Mouse (Mus musculus) MEL (cell line): Measurements from ENCODE around the gene Fundc1. TPM values are rescaled to one million over a fixed set of nuclear protein-coding genes. Genes with fewer than 3 reads are reported as not detected.
"Not testable (repeated sequence)": the region's sequence is repeated elsewhere in the genome, so short reads cannot be mapped to it uniquely, and the experiment has no call there.

Source experiments
- DNase-seq: peaks from one replicate; pipeline ENCODE4 v3.0.0; 2011; ENCODE audit warnings: low read depth, low spot score
- H3K27ac ChIP-seq: 2 replicates; pipeline ENCODE4 v1.5.1; 2012; ENCODE audit warnings: low read depth, mild to moderate bottlenecking, control low read depth, low read length, moderate library complexity; ENCODE audit not compliant: control insufficient read depth
- H3K27me3 ChIP-seq, 2 experiments: fragments of 150-350 bp in 1 of 2; sonication (generic) in 1 of 2; 2 replicates each; pipeline ENCODE4 v1.6.1; 2012; ENCODE audit warnings: low read length in 2 of 2, mild to moderate bottlenecking in 2 of 2, improper control_type of control experiment in 1 of 2, moderate library complexity in 1 of 2; ENCODE audit not compliant: insufficient read depth in 2 of 2, control insufficient read depth in 1 of 2
- H3K36me3 ChIP-seq, 2 experiments: 2 replicates each; pipeline ENCODE4 v1.6.1; 2012 to 2014; ENCODE audit warnings: low read length in 2 of 2, improper control_type of control experiment in 1 of 2, inconsistent platforms in 1 of 2, mild to moderate bottlenecking in 1 of 2; ENCODE audit not compliant: insufficient read depth in 2 of 2, control insufficient read depth in 1 of 2
- H3K4me1 ChIP-seq, 2 experiments: fragments of 150-350 bp in 1 of 2; sonication (generic) in 1 of 2; 2 replicates each; pipeline ENCODE4 v1.6.1; 2012; ENCODE audit warnings: low read length in 2 of 2, improper control_type of control experiment in 1 of 2, mild to moderate bottlenecking in 1 of 2; ENCODE audit not compliant: insufficient read depth in 2 of 2, control insufficient read depth in 1 of 2
- H3K4me3 ChIP-seq, 2 experiments: fragments of 150-350 bp in 1 of 2; sonication (generic) in 1 of 2; 2 replicates each; pipeline ENCODE4 v1.5.1; 2012; ENCODE audit warnings: low read depth in 2 of 2, low read length in 2 of 2, mild to moderate bottlenecking in 2 of 2, moderate library complexity in 2 of 2, control low read depth in 1 of 2, improper control_type of control experiment in 1 of 2; ENCODE audit not compliant: control insufficient read depth in 1 of 2, insufficient read depth in 1 of 2
- H3K79me2 ChIP-seq: 2 replicates; pipeline ENCODE4 v1.6.1; 2012; ENCODE audit warnings: mild to moderate bottlenecking, low read length, moderate library complexity; ENCODE audit not compliant: control insufficient read depth, poor library complexity, insufficient read depth
- H3K9ac ChIP-seq: 2 replicates; pipeline ENCODE4 v1.6.1; 2012; ENCODE audit warnings: low read depth, mild to moderate bottlenecking, control low read depth, low read length, moderate library complexity; ENCODE audit not compliant: control insufficient read depth, poor library complexity, severe bottlenecking
- H3K9me3 ChIP-seq: fragments of 150-350 bp; sonication (generic); replicated peaks from 2 replicates; pipeline ENCODE4 v1.6.1; 2012; ENCODE audit warnings: mild to moderate bottlenecking, low read length, improper control_type of control experiment, moderate library complexity; ENCODE audit not compliant: insufficient read depth
- CTCF ChIP-seq, 3 experiments: IDR thresholded peaks in 2 of 3; conservative IDR thresholded peaks in 1 of 3; 2 replicates each; pipeline ENCODE4 v1.5.1; 2011 to 2012; ENCODE audit warnings: low read length in 3 of 3, low read depth in 2 of 3, mild to moderate bottlenecking in 2 of 3, improper control_type of control experiment in 1 of 3, inconsistent platforms in 1 of 3, mixed read lengths in 1 of 3, moderate library complexity in 1 of 3; ENCODE audit not compliant: control insufficient read depth in 1 of 3, insufficient read depth in 1 of 3, poor library complexity in 1 of 3, severe bottlenecking in 1 of 3
- E2F4 ChIP-seq: IDR thresholded peaks from 2 replicates; pipeline ENCODE4 v1.6.1; 2011; ENCODE audit warnings: low read depth, low read length, improper control_type of control experiment, borderline replicate concordance
- GABPA ChIP-seq: IDR thresholded peaks from 2 replicates; pipeline ENCODE4 v1.6.1; 2012; ENCODE audit warnings: low read depth, mild to moderate bottlenecking, inconsistent platforms, low read length, improper control_type of control experiment, moderate library complexity
- HCFC1 ChIP-seq: IDR thresholded peaks from 2 replicates; pipeline ENCODE4 v1.6.1; 2012; ENCODE audit warnings: low read depth, mild to moderate bottlenecking, inconsistent platforms, low read length, improper control_type of control experiment, moderate library complexity
- MAZ ChIP-seq: IDR thresholded peaks from 2 replicates; pipeline ENCODE4 v1.6.1; 2012; ENCODE audit warnings: low read depth, mild to moderate bottlenecking, inconsistent platforms, low read length, improper control_type of control experiment
- MYC ChIP-seq: IDR thresholded peaks from 2 replicates; pipeline ENCODE4 v1.6.1; 2011; ENCODE audit warnings: low read depth, mild to moderate bottlenecking, low read length, improper control_type of control experiment, moderate library complexity
- NRF1 ChIP-seq: IDR thresholded peaks from 2 replicates; pipeline ENCODE4 v1.6.1; 2014; ENCODE audit warnings: low read depth, mild to moderate bottlenecking, inconsistent platforms, low read length, improper control_type of control experiment, moderate library complexity; ENCODE audit not compliant: poor library complexity, insufficient read depth, severe bottlenecking
- POLR2AphosphoS2 ChIP-seq: IDR thresholded peaks from 2 replicates; pipeline ENCODE4 v1.6.1; 2011; ENCODE audit warnings: low read length, improper control_type of control experiment
- POLR2AphosphoS5 ChIP-seq: IDR thresholded peaks from 2 replicates; pipeline ENCODE4 v1.6.1; 2012; ENCODE audit warnings: low read depth, borderline replicate concordance, mild to moderate bottlenecking, inconsistent platforms, low read length, moderate library complexity, mixed read lengths
- SMC3 ChIP-seq: IDR thresholded peaks from 2 replicates; pipeline ENCODE4 v1.6.1; 2011; ENCODE audit warnings: low read depth, low read length, improper control_type of control experiment
- TBP ChIP-seq: IDR thresholded peaks from 2 replicates; pipeline ENCODE4 v1.8.0; 2011; ENCODE audit warnings: low read depth, low read length, improper control_type of control experiment
- TCF12 ChIP-seq: IDR thresholded peaks from 2 replicates; pipeline ENCODE4 v1.6.1; 2014; ENCODE audit warnings: low read depth, mild to moderate bottlenecking, inconsistent platforms, low read length, improper control_type of control experiment, moderate library complexity
- UBTF ChIP-seq: IDR thresholded peaks from 2 replicates; pipeline ENCODE4 v1.6.1; 2012; ENCODE audit warnings: low read depth, mild to moderate bottlenecking, inconsistent platforms, low read length, improper control_type of control experiment, moderate library complexity, borderline replicate concordance; ENCODE audit not compliant: insufficient read depth
- ZC3H11A ChIP-seq: IDR thresholded peaks from 2 replicates; pipeline ENCODE4 v1.6.1; 2012; ENCODE audit warnings: low read depth, mild to moderate bottlenecking, inconsistent platforms, low read length, improper control_type of control experiment
- ZKSCAN1 ChIP-seq: IDR thresholded peaks from 2 replicates; pipeline ENCODE4 v1.6.1; 2012; ENCODE audit warnings: low read depth, mild to moderate bottlenecking, inconsistent platforms, low read length, improper control_type of control experiment, moderate library complexity
- ZNF384 ChIP-seq: IDR thresholded peaks from 2 replicates; pipeline ENCODE4 v1.6.1; 2012; ENCODE audit warnings: low read depth, mild to moderate bottlenecking, inconsistent platforms, low read length, improper control_type of control experiment
- polyA plus RNA-seq, 2 experiments: library from polyadenylated mRNA; stranded (reverse) in 1 of 2; unstranded in 1 of 2; fragments of >175 nt in 1 of 2; fragments of >200 nt in 1 of 2; gene quantifications; 2 replicates each; pipeline versions ENCODE4 v1.2.1 to v1.2.4; 2012; ENCODE audit warnings: low replicate concordance in 2 of 2, low read depth in 1 of 2; ENCODE audit not compliant: insufficient read length in 2 of 2, insufficient read depth in 1 of 2, missing spikeins in 1 of 2
- total RNA-seq: library from RNA; depleted of rRNA; stranded (reverse); fragments of 300-350 nt; gene quantifications from 2 replicates; pipeline ENCODE4 v1.2.3, GENCODE M21; 2012

Fundc1 gene
- total and polyA plus RNA-seq, 3 experiments, result 18.3 to 29.4 TPM; not detected in 1

DNA sequence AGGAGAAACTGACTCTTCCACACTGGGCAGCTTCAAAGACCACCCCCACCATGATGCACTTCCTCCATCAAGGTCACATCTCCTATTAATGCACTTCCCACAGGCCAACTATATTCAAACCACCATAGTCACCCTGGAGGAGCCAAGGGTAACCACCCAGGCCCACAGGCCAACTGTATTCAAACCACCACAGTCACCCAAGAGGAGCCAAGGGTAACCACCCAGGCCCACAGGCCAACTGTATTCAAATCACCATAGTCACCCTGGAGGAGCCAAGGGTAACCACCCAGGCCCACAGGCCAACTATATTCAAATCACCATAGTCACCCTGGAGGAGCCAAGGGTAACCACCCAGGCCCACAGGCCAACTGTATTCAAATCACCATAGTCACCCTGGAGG, 20.5 kb downstream of the Fundc1 start:
- H3K4me1 ChIP-seq, H3K36me3 ChIP-seq, H3K9me3 ChIP-seq, H3K27ac ChIP-seq, DNase-seq, H3K27me3 ChIP-seq, H3K4me3 ChIP-seq, H3K79me2 ChIP-seq, H3K9ac ChIP-seq: not testable (repeated sequence)

DNA sequence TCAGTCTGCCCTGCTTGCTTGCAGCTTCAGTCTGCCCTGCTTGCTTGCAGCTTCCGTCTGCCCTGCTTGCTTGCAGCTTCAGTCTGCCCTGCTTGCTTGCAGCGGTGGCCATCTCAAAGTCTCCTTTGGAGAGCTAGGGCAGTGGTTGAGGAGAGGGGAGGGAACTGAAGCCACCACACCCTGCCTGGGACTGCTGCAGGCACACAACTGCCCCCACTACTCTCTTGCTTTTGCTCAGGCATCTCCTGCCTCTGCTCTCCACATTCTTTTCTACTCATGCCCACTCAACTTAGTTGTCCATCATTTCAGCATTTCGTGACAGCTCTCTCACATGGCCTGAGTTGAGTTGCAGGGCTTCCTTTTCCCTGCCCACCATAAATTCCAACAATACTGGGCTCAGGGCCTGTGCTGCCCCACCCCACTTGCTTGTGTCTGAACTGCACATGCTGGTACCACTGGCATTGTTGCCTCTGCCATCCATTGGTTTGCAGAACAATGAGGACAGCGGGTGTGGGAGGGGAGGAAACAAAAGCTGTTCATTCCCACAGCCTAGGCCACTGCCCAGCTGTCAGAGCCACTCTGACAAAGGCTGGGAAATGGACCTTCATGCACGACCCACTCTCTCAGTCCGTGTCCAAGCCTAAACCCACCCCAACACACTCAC, 24.9 kb downstream of the Fundc1 start:
- no peak for DNase-seq
- Histone ChIP-seq H3K9me3 (no peaks in the 10 kb centered on the region), H3K79me2 (no peaks in the 10 kb centered on the region), H3K27ac (no peak overlapping the region), H3K27me3 (no peaks in the 10 kb centered on the region), H3K9ac (no peak overlapping the region), H3K4me1 (no peaks in the 10 kb centered on the region), H3K36me3 (no peaks in the 10 kb centered on the region), H3K4me3 (no peak overlapping the region)
- no peak for TF ChIP-seq E2F4
- TF ChIP-seq ZC3H11A, result no peak
- TF ChIP-seq MAZ, result no peak
- TF ChIP-seq ZKSCAN1, result no peak
- no peak for TF ChIP-seq CTCF (IDR thresholded peaks at IDR 0.05 in 2 of 3, conservative IDR thresholded peaks at IDR 0.05 in 1 of 3; ENCODE audit: control insufficient read depth in 1 of 3, insufficient read depth in 1 of 3, low read depth in 2 of 3, low read length in 3 of 3, poor library complexity in 1 of 3, severe bottlenecking in 1 of 3)
- TF ChIP-seq TBP, result no peak
- TF ChIP-seq POLR2AphosphoS5, result no peak
- TF ChIP-seq GABPA, result no peak
- no peak for TF ChIP-seq NRF1
- TF ChIP-seq POLR2AphosphoS2, result no peak
- no peak for TF ChIP-seq MYC
- TF ChIP-seq ZNF384, result no peak
- TF ChIP-seq HCFC1, result no peak
- no peak for TF ChIP-seq TCF12
- no peak for TF ChIP-seq SMC3
- TF ChIP-seq UBTF, result no peak
